Mouse (Mus musculus) bone marrow, adult 2 months (tissue): Measurements from ENCODE around the gene Wfdc3.

Experiments used
- CTCF ChIP-seq: fragments of 200-500 bp; IDR thresholded peaks from 2 replicates; pipeline ENCODE4 v1.5.1; 2011; ENCODE audit warnings: low read length, control low read depth; ENCODE audit not compliant: control insufficient read depth, insufficient read depth
- POLR2A ChIP-seq: fragments of 200-500 bp; IDR thresholded peaks from 2 replicates; pipeline ENCODE4 v1.6.1; 2011; ENCODE audit warnings: low read depth, mild to moderate bottlenecking, control low read depth, low read length, borderline replicate concordance; ENCODE audit not compliant: control insufficient read depth

GRCm38 (mm10) chr2:164784869-164785420 lies 39.2 kb upstream of the Wfdc3 start:
- no peak for TF ChIP-seq POLR2A
- TF ChIP-seq CTCF = no peak
